Mouse (Mus musculus): ENCODE measurements around the gene Gm7247. TPM values are rescaled to one million over a fixed set of nuclear protein-coding genes. Genes with fewer than 3 reads are reported as not detected.

The Gm7247 gene
- polyA plus RNA-seq, 1 experiment from 2014 or later = not detected

Other genes starting within 250 kb of the Gm7247 start
- gene Eddm3b, start 247.3 kb upstream of the Gm7247 start, polyA plus RNA-seq (2014; fragmentation: Nextera tagmentation; extraction: Ambion mirVana) = not detected in 2 replicates
- gene Rnase6, start 237.8 kb upstream of the Gm7247 start, polyA plus RNA-seq (2014; fragmentation: Nextera tagmentation; extraction: Ambion mirVana) = 0.20 and 0.41 TPM in 2 replicates
- gene Rnase1, start 215.0 kb upstream of the Gm7247 start, polyA plus RNA-seq (2014; fragmentation: Nextera tagmentation; extraction: Ambion mirVana) = 0.20 TPM in 1 of 2 replicates, not detected in the other
- not detected in 2 replicates for gene Rnase2b, start 199.5 kb upstream of the Gm7247 start, polyA plus RNA-seq (2014; fragmentation: Nextera tagmentation; extraction: Ambion mirVana)
- not detected in 2 replicates for gene Ang2, start 162.6 kb upstream of the Gm7247 start, polyA plus RNA-seq (2014; fragmentation: Nextera tagmentation; extraction: Ambion mirVana)
- not detected in 2 replicates for gene Ear14, start 158.4 kb upstream of the Gm7247 start, polyA plus RNA-seq (2014; fragmentation: Nextera tagmentation; extraction: Ambion mirVana)
- gene Rnase2a, start 105.6 kb upstream of the Gm7247 start, polyA plus RNA-seq (2014; fragmentation: Nextera tagmentation; extraction: Ambion mirVana) = not detected in 2 replicates
- not detected in 2 replicates for gene Vmn2r88, start 49.1 kb downstream of the Gm7247 start, polyA plus RNA-seq (2014; fragmentation: Nextera tagmentation; extraction: Ambion mirVana)
- gene Vmn2r89, start 90.1 kb downstream of the Gm7247 start, polyA plus RNA-seq (2014; fragmentation: Nextera tagmentation; extraction: Ambion mirVana) = not detected in 2 replicates
- not detected in 2 replicates for gene Gm5622, start 191.0 kb downstream of the Gm7247 start, polyA plus RNA-seq (2014; fragmentation: Nextera tagmentation; extraction: Ambion mirVana)
- gene Gm17175, start 212.3 kb downstream of the Gm7247 start, polyA plus RNA-seq (2014; fragmentation: Nextera tagmentation; extraction: Ambion mirVana) = not detected in 2 replicates
- not detected in 2 replicates for gene Gm17174, start 230.4 kb downstream of the Gm7247 start, polyA plus RNA-seq (2014; fragmentation: Nextera tagmentation; extraction: Ambion mirVana)
- not detected in 2 replicates for gene Gm17078, start 249.6 kb downstream of the Gm7247 start, polyA plus RNA-seq (2014; fragmentation: Nextera tagmentation; extraction: Ambion mirVana)

Data from limb, embryonic 11.5 days (tissue).